Mouse (Mus musculus): ENCODE measurements around the gene Clk4. TPM values are rescaled to one million over a fixed set of nuclear protein-coding genes. Genes with fewer than 3 reads are reported as not detected.

Clk4 gene
- total RNA-seq (2012; rRNA removed) (47.1 and 61.0 TPM in 2 replicates), polyA plus RNA-seq (2012; ENCODE audit: insufficient read depth in 1 of 2, insufficient read length in 2 of 2, low read depth in 1 of 2, low replicate concordance in 2 of 2, missing spikeins in 1 of 2) (100 to 1,000 TPM in 1 of 2 experiments, 10 to 100 TPM in 1; 47.9 to 244 TPM)

DNA sequence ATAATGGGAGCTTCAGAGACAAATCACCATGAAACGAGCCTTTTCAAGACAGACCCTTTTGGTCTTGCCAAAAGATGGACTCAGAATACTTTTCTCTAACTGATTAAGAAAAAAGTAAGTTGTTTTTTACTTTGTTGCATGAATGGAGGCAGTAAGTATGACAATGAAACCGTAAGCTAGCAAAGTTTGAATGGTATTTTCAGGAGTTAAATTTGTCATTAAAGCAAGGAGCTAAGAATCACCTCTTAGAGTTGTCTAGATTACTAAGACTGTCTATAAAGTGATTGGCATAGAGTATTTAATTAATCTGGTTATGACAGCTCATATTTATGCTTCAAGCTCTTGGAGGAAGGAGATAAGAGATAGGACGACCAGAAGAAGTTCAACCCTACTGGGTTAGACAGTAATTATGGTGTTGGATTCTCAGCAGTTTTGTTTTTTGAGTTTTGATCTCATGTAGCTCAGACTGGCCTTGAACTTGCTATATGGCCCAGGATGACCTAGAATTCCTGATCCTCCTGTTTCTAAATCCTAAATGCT lies at the start of gene Clk4:
TSS of gene Clk4 (plus strand) at position 51 of the 540 bp plus-strand sequence.
- Histone ChIP-seq H3K4me1 (ENCODE audit: control insufficient read depth in 1 of 2, insufficient read depth in 2 of 2, low read length in 2 of 2) (peaks cover 8 to 16% of the 10 kb centered on the region in 2 experiments), H3K9ac (ENCODE audit: control insufficient read depth, low read depth, low read length, poor library complexity, severe bottlenecking) (peak within 1 kb of the TSS; percentile 61), H3K27ac (ENCODE audit: control insufficient read depth, low read depth, low read length) (peak within 1 kb of the TSS; percentile 30), H3K9me3 (replicated peaks; ENCODE audit: insufficient read depth, low read length) (no peaks in the 10 kb centered on the region), H3K4me3 (ENCODE audit: control insufficient read depth in 1 of 2, insufficient read depth in 1 of 2, low read depth in 2 of 2, low read length in 2 of 2) (peak within 1 kb of the TSS; percentile 47 to 54), H3K36me3 (ENCODE audit: control insufficient read depth in 1 of 2, insufficient read depth in 2 of 2, low read length in 2 of 2) (peaks cover 0 to 30% of the 10 kb centered on the region in 2 experiments), H3K27me3 (ENCODE audit: control insufficient read depth in 1 of 2, insufficient read depth in 2 of 2, low read length in 2 of 2) (0 out of 4 replicates have a peak, but pooled peaks cover 0 to under 1% of the 10 kb centered on the region in 2 experiments), H3K79me2 (ENCODE audit: control insufficient read depth, insufficient read depth, low read length, poor library complexity) (peaks cover 35% of the 10 kb centered on the region)
- TF ChIP-seq EP300 (IDR thresholded peaks at IDR 0.05; ENCODE audit: low read depth in 1 of 2, low read length in 2 of 2) (peak; percentile 66 to 67; a peak in 3 of 4 replicates), ETS1 (IDR thresholded peaks at IDR 0.05; ENCODE audit: low read depth, low read length) (peak; percentile 41; the same call in 1 of the 2 replicates), GATA1 (IDR thresholded peaks at IDR 0.05; ENCODE audit: low read depth, low read length) (peak; percentile 86), RCOR1 (IDR thresholded peaks at IDR 0.05; ENCODE audit: low read depth, low read length) (peak; percentile 94), TAL1 (IDR thresholded peaks at IDR 0.05; ENCODE audit: low read length) (peak; percentile 21; the same call in 1 of the 2 replicates), CHD1 (IDR thresholded peaks at IDR 0.05; ENCODE audit: low read depth, low read length) (no peak), TBP (IDR thresholded peaks at IDR 0.05; ENCODE audit: low read depth, low read length) (no peak), MYB (IDR thresholded peaks at IDR 0.05; ENCODE audit: low read depth, low read length) (no peak), POLR2A (IDR thresholded peaks at IDR 0.05; ENCODE audit: control insufficient read depth in 1 of 2, insufficient read depth in 1 of 2, low read depth in 1 of 2, low read length in 2 of 2, poor library complexity in 1 of 2) (no peak), POLR2AphosphoS5 (IDR thresholded peaks at IDR 0.05; ENCODE audit: borderline replicate concordance, low read depth, low read length) (no peak), TCF12 (IDR thresholded peaks at IDR 0.05; ENCODE audit: low read depth, low read length) (peak; percentile 75), SIN3A (IDR thresholded peaks at IDR 0.05; ENCODE audit: low read length) (0 out of 2 replicates have a peak, but pooled peaks have one; percentile 18)
- peak; percentile 55 for DNase-seq (ENCODE audit: low read depth, low spot score)

DNA sequence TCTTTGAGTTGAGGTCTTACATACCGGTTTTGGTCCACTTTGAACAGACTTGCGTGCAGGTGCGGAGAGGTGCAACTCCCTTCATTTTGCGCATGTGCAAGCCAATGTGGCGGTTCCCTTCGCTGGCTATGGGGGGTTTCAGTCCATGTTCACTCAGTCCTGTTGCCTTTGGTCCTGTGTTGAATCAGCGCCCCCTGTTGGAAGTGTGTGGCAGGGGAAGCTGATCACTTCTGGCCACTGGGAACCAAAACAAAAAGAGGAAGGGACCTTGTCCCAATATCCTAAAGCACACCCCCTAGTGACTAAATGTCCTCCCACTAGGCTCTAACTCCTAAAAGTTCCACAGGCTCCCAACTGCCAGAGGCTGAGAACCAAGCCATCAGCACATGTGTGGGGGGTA lies 47.5 kb upstream of the Clk4 start:
- no peak for DNase-seq (ENCODE audit: low read depth, low spot score)
- H3K9me3 ChIP-seq (replicated peaks; ENCODE audit: insufficient read depth, low read length): no peaks in the 10 kb centered on the region
- no peaks in the 10 kb centered on the region for H3K27me3 ChIP-seq (ENCODE audit: control insufficient read depth in 1 of 2, insufficient read depth in 2 of 2, low read length in 2 of 2)
- H3K4me3 ChIP-seq (ENCODE audit: control insufficient read depth in 1 of 2, insufficient read depth in 1 of 2, low read depth in 2 of 2, low read length in 2 of 2): no peak overlapping the region
- H3K9ac ChIP-seq (ENCODE audit: control insufficient read depth, low read depth, low read length, poor library complexity, severe bottlenecking): no peak overlapping the region
- no peaks in the 10 kb centered on the region for H3K4me1 ChIP-seq (ENCODE audit: control insufficient read depth in 1 of 2, insufficient read depth in 2 of 2, low read length in 2 of 2)
- no peak for TF ChIP-seq ZKSCAN1 (IDR thresholded peaks at IDR 0.05; ENCODE audit: low read depth, low read length)
- TF ChIP-seq CTCF (IDR thresholded peaks at IDR 0.05 in 2 of 3, conservative IDR thresholded peaks at IDR 0.05 in 1 of 3; ENCODE audit: control insufficient read depth in 1 of 3, insufficient read depth in 1 of 3, low read depth in 2 of 3, low read length in 3 of 3, poor library complexity in 1 of 3, severe bottlenecking in 1 of 3): peak in 1 of 3 experiments; percentile 1; a peak in 1 of 6 replicates
- TF ChIP-seq ETS1 (IDR thresholded peaks at IDR 0.05; ENCODE audit: low read depth, low read length): no peak
- no peak for TF ChIP-seq POLR2AphosphoS5 (IDR thresholded peaks at IDR 0.05; ENCODE audit: borderline replicate concordance, low read depth, low read length)
- no peaks in the 10 kb centered on the region for H3K79me2 ChIP-seq (ENCODE audit: control insufficient read depth, insufficient read depth, low read length, poor library complexity)
- no peaks in the 10 kb centered on the region for H3K36me3 ChIP-seq (ENCODE audit: control insufficient read depth in 1 of 2, insufficient read depth in 2 of 2, low read length in 2 of 2)
- no peak overlapping the region for H3K27ac ChIP-seq (ENCODE audit: control insufficient read depth, low read depth, low read length)

Measured in MEL (cell line).